9 mouse cellular contexts compared by ENCODE assay signal in genomic region chr9:124128379-124128778, GRCm38 (mm10). TPM values are rescaled to one million over a fixed set of nuclear protein-coding genes. Genes with fewer than 3 reads are reported as not detected.
DNase-seq lines count a peak whose midpoint lies in the region; TF ChIP-seq lines count a peak whose summit lies in the region.
"Had no signal": no experiment of that assay in that cellular context is flagged by ENCODE, and none has a peak within 500 bp of the region (broad histone marks: within the 10 kb centered on the region; RNA-seq: fewer than 3 reads in every experiment).

No protein-coding gene starts in this region.

- no peaks in the 10 kb centered on the region; the same call in 1 of the 2 replicates for H3K4me1 ChIP-seq in heart, embryonic 10.5 days
- peaks cover 1% of the 10 kb centered on the region; the same call in 1 of the 2 replicates for H3K4me1 ChIP-seq in bone marrow, adult 2 months (ENCODE audit: control insufficient read depth, insufficient read depth, low read length)
- H3K4me1 ChIP-seq: limb, embryonic 12.5 days had no signal

- no peak overlapping the region for H3K4me3 ChIP-seq in heart, embryonic 10.5 days
- no peak overlapping the region for H3K4me3 ChIP-seq in bone marrow, adult 2 months (replicated peaks; ENCODE audit: control insufficient read depth, low read depth, low read length)
- H3K4me3 ChIP-seq: limb, embryonic 12.5 days had no signal

- TF ChIP-seq POLR2A in bone marrow, adult 2 months (IDR thresholded peaks at IDR 0.05; ENCODE audit: borderline replicate concordance, control insufficient read depth, low read depth, low read length): no peak

- DNase-seq in heart, adult 11 months: peak; percentile 87
- no peak for DNase-seq in heart, embryonic 10.5 days (ENCODE audit: low spot score)
- peak; percentile 70 for DNase-seq in CD4-positive helper T cell, adult 2 months (ENCODE audit: low read depth, low spot score)
- DNase-seq in frontal cortex, postnatal 36 days (ENCODE audit: low spot score in 2 of 2): peak; percentile 33 to 66
- DNase-seq in layer of hippocampus, postnatal 10 days (ENCODE audit: low spot score in 2 of 2): peak; percentile 32 to 49
- peak; percentile 82 for DNase-seq in lung, postnatal 36 days
- peak; percentile 21 for DNase-seq in telencephalon, adult 2 months (ENCODE audit: low read depth, low spot score)

- H3K27ac ChIP-seq in heart, embryonic 10.5 days: no peak overlapping the region
- H3K27ac ChIP-seq in bone marrow, adult 2 months (ENCODE audit: control insufficient read depth, insufficient read depth, low read depth, low read length, poor library complexity): no peak overlapping the region
- H3K27ac ChIP-seq: limb, embryonic 12.5 days had no signal

- no peaks in the 10 kb centered on the region for H3K9me3 ChIP-seq in heart, embryonic 10.5 days
- H3K9me3 ChIP-seq: limb, embryonic 12.5 days had no signal

- H3K27me3 ChIP-seq in heart, embryonic 10.5 days (ENCODE audit: insufficient read depth, poor library complexity, severe bottlenecking): no peaks in the 10 kb centered on the region
- H3K27me3 ChIP-seq: limb, embryonic 12.5 days had no signal

- TF ChIP-seq CTCF in bone marrow, adult 2 months (IDR thresholded peaks at IDR 0.05; ENCODE audit: control insufficient read depth, insufficient read depth, low read length): 0 out of 2 replicates have a peak, but pooled peaks have one; percentile 17

- no peaks in the 10 kb centered on the region for H3K36me3 ChIP-seq in heart, embryonic 10.5 days
- H3K36me3 ChIP-seq: limb, embryonic 12.5 days had no signal

- 0% methylated on average over 1 of the region's 1 CpGs for WGBS in heart, embryonic 10.5 days
- WGBS in bone marrow, adult 2 months: 3% methylated on average over 1 of the region's 1 CpGs

RNA-seq across cellular contexts. Expression of gene Ccr5, which starts 7.0 kb away (rescaled TPM):
- polyA plus RNA-seq in heart, embryonic 10.5 days (2016; fragmentation: Nextera tagmentation; extraction: Ambion mirVana): 0.04 TPM in 1 of 2 replicates, not detected in the other
- 0.77 TPM in 1 of 2 replicates, not detected in the other for polyA plus RNA-seq in bone marrow, adult 2 months (2011; ENCODE audit: insufficient read depth, insufficient read length, low replicate concordance, missing spikeins)
- total RNA-seq in layer of hippocampus, postnatal 10 days (2021): 10 to 100 TPM in 1 of 2 experiments, 1 to 10 TPM in 1; 9.0 to 10.8 TPM

RNA-seq across cellular contexts. Expression of gene Ccr2, which starts 26.6 kb away (rescaled TPM):
- 0.09 and 0.12 TPM in 2 replicates for polyA plus RNA-seq in heart, embryonic 10.5 days (2016; fragmentation: Nextera tagmentation; extraction: Ambion mirVana)
- 10.1 and 21.5 TPM in 2 replicates for polyA plus RNA-seq in bone marrow, adult 2 months (2011; ENCODE audit: insufficient read depth, insufficient read length, low replicate concordance, missing spikeins)
- under 1 TPM in 1 of 2 experiments, not detected in 1; 0.29 TPM for total RNA-seq in layer of hippocampus, postnatal 10 days (2021)
